Mouse (Mus musculus) C2C12 (cell line): ENCODE results near the gene Arid3c.

Experiments used
- CEBPB ChIP-seq: IDR thresholded peaks from one replicate; pipeline ENCODE4 v1.6.1; 2011; ENCODE audit warnings: low read depth, mild to moderate bottlenecking, control low read depth, moderate library complexity
- CTCF ChIP-seq: IDR thresholded peaks from one replicate; pipeline ENCODE4 v1.5.1; 2011; ENCODE audit not compliant: control insufficient read depth, insufficient read depth, insufficient read length

GRCm38 (mm10) chr4:41731052-41731765, at the start of gene Arid3c:
- TF ChIP-seq CTCF, result no peak
- TF ChIP-seq CEBPB, result no peak
